Mouse (Mus musculus) right cerebral cortex, adult 18-20 months (tissue): ENCODE results near the gene Bbof1.

Experiments used
- DNase-seq: peaks from one replicate; pipeline ENCODE4 v3.0.0; 2022; ENCODE audit warnings: mixed read lengths

Gene Bbof1

DNA sequence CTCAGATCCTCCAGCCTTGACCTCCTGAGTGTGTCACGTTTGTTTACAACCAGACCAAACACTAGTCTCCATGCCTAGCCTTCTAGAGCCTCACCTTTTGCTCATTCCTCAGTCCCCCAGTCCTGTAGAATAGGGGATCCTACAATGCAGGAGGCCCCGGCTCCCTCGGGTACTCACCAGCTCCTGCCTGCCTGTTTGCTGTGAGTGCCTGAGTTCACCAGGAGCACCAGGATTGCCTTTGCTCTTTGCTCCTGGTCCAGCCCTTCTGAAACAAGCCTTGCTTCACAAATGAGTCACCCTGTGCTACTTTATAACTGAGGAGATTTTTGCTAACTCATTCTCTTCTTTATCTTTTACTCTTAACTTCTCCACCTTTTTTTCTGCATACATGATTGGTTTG, 8.2 kb upstream of the Bbof1 start:
- no peak for DNase-seq

DNA sequence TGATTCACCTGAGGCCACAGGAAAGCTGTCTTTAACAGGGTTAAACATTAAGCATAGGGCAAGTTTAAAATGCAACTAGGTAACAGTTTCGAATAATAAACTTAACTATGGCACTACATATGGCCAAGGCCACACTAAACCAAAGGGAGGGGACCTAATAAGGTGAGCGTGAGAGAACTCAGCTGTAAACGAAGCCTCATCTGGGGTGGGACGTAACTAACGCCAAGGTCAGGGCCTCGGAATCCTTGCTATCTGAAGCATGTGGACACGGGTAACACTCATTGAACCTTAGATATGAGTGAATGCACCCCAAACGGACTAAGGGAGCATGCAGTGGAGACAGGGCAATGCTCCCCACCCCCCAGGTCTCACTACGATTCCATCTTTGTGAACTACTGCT, 5.9 kb upstream of the Bbof1 start:
- no peak for DNase-seq

DNA sequence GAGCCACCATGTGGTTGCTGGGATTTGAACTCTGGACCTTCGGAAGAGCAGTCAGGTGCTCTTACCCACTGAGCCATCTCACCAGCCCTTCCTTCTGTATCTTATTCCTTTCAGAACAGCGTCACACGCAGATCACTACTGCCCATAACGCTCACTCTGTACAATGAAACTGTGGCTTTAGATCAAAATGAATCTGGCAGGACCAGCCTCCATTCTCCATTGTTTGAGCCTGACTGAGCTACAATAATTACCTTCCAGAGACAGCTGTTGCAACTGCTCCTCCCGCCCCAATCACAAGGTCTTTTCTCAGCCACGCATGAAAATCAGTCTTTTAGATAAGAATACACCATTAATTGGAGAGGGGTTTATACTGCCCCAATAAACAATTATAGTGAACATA, 4.3 kb upstream of the Bbof1 start:
- DNase-seq: no peak

DNA sequence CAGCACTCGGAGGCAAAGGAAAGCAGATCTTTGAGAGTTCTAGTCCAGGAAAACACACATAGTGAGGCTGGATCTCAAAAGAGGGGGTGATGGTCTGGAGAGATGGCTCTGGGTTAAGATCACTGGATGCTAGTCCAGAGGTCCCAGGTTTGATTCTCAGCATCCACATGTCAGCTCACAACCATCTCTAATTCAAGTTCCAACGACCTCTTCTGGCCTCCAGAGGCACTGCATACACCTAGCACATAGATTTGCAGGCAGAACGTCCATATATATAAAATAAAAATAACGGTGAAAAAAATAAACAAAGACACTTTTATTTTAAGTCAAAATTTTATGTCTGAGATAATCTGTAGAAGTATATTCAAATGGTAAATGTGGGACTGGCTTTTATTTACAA, 1.6 kb upstream of the Bbof1 start:
- DNase-seq: no peak

DNA sequence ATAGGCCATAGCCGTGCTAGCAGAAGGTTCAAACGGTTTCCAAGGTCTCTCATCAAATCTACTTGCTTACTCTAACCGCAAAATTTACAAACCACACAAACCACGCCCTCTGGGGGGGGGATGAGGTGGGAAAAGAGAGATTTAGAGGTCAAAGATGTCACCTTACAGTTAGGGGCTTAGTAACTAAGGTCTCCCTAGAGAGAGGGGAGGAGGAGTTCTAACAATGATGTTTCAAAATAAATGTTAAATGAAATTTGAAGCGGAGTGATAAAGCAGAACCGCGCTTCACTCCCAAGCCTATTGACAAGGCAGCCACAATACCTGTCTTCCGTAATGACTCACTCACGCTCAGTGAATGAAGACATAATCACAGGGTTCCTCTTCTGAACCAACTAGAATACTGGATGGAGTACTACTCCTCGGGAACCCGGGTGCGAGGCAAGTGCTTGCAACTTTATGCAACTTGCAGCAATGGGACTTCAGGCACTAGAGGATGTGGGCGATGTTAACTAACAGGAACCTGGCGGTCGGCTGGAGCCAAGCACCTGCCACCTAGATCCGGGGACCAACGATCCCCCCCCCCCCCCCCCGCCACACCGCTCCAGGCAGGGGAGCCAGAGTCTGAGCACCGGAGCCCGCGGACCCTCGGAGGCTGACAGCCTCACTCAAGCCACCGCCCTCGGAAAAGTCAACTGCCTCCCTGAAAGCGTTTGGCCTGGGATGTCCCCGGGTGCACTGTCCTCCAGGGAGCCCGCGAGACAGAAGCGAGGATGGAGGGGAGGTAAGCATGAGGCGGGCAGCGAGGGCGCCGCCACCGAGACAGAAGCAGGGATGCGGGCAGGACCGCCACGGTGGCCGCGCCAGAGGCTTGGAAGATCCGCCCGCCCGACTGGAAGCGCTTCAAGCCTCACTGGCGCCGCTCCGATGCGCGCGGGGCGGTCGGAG, 725 bp upstream of the Bbof1 start:
- DNase-seq: peak; percentile 18

DNA sequence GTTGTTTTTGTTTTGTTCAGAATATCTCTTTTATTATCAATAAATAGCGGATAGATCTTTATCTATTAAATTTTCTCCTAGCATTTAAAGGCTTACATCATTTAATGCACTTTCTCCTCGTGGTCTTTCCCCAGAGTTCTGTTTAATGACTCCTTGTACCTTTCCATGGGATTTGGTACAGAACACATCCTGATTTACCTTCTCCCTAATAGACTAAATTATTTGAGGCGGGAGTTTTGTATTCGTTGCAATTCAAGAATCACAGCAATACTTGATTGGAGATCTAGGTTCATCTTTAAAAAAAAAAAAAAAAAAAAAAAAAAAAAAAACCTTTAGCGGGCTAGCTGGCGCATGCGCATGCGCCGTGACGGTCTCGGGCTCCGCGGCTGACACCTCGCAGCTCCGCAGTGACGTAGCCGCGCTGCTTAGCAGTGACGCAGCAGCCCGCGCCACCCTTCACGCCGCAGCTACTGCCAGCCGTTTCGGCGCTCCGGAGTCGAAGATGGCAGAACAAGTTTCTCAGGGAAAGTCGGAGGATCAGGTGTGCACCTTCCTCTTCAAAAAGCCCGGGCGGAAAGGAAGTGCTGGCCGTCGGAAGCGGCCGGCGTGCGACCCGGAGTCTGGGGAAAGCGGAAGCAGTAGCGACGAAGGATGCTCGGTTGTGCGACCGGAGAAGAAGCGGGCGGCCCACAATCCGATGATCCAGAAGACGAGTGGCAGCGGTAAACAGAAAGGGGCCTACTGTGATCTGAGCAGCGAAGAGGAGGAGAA, 8.1 kb downstream of the Bbof1 start, which contains the start of gene Rnf113a2:
Gene Rnf113a2 (plus strand): TSS at position 363 of the 771 bp plus-strand sequence.
- DNase-seq: peak; percentile 89

DNA sequence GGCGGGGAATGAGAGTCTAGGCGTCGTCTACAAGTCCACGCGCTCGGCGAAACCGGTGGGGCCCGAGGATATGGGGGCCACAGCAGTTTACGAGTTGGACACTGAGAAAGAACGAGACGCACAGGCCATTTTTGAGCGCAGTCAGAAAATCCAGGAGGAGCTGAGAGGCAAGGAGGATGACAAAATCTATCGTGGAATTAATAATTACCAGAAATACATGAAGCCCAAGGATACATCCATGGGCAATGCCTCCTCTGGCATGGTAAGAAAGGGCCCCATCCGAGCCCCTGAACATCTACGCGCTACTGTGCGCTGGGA, 8.7 kb downstream of the Bbof1 start:
- no peak for DNase-seq

DNA sequence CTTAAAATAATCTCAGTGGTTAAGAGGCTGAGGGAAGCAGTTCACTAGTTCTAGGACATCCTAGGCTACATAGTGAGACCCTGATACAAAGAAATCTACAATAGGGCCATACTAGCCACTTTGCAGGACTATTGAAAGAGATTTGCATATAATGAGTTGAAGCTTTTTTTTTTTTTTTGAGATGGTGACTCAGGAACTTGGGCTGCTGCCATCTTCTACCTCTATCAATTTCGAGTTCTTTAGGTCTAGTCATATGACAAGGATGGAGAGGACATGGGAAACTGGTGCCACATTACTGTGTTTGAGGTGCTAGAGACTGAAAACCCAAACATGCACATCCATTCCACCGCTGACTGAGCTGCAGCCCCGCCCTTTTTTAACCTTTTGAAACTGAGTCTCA, 15.1 kb downstream of the Bbof1 start:
- no peak for DNase-seq

DNA sequence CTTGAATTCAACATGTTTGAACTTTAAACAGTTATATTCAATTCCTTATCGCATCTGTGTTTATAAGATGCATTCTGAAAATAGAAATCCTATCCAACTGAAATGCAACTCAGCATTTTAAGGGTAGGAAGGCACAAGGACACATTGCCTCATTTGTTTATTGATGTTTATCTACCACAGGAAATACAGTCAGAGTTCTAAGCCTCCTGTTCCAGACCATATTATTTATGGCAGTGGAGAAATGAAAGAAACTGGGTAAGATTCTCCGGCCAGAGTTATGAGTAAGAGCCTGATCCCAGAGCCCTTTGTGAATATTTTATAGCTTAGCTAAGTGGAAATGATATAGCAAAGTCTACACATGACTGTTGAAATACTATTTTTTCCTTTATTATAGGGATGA, 21.0 kb downstream of the Bbof1 start:
- no peak for DNase-seq

DNA sequence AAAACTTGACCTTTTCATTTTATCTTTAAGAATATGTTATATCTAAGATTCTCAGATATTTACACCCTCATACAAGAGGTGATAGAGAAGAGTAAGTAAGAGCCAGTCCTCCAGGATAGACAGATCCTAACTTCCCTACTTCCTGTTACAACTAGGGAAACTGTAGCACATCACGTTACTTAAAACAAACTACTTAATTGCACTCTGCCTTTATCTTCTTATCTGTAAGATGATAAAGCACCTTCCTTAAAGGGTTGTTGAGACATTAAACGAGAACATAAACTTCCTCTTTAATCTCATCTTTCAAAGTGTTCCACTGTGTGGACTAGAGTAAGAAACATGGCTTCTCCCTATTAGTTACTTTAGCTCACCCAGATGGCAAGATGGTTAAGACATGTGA, 29.8 kb downstream of the Bbof1 start:
- DNase-seq: no peak

DNA sequence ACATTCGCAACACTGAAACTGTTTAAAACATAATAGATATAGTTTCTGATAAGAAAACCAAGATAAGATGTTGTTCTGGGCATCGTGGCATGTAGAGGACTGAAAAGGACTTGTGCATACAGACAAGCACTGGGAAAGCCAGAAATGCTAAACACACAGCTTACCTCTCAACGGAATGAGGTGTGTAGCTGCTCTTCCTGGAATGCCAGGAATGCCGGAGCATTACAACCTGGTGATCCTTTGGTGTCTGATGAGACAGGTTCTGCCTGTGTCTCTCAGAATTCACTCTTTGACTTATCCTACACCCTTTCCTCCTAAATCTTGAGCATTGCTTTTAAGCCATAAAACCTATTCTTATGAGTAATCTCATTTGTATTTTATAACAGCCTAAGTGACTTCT, 33.7 kb downstream of the Bbof1 start:
- no peak for DNase-seq

DNA sequence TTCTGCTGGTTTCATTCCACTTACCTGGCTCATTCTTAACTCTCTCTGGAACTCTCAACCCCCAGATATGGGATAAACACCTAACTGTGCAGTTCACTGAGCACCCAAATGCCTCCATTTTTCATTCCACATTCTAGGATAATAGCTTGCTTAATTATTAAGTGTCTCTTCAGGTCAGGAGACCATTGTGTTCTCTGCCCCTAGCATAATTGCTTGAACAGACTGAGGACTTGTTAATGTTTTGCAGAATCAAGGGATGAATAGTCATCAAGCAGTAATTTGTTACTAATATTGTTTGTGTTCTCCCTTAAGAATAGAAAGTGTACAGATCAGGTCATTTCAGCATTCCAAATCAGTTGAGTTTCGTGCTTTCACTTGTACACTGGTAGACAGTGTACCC, 38.5 kb downstream of the Bbof1 start:
- DNase-seq: no peak

DNA sequence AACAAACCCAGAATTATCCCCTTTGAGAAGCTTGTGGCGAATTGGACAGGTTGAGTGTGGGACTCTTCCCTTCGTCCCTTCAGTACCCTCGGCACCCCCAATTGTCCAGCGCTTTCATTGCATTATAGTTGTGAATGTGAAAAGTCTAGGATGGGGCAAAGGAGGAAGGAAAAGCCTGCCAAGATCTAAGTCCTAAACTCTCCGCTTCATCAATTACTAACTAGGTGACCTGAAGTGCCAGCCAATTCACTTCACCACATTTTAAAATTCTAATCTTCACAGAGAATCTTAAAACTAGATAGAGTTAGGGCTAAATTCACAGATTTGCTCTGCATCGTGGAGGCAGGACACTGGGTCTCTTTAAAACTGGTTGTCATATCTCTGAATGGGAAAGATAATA, 39.3 kb downstream of the Bbof1 start:
- no peak for DNase-seq

DNA sequence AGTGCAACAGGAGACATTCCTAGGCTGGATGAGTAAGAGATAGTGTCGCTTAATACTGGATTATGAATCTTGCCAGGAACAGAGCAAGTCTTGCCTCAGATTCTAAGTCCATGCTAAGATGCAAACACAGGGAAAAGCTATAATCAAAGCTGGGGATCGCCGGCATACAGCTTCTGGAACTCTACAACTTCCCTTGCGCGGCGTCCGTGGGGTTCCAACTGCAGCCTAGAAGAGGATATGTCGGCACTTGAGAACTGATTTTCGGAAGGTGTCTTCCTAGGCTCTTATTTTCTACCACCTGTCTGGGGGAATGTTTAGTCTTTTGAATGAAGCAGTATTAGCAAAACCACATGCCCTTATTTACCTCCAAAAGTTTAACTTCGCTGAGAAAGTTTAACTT, 41.0 kb downstream of the Bbof1 start:
- no peak for DNase-seq

DNA sequence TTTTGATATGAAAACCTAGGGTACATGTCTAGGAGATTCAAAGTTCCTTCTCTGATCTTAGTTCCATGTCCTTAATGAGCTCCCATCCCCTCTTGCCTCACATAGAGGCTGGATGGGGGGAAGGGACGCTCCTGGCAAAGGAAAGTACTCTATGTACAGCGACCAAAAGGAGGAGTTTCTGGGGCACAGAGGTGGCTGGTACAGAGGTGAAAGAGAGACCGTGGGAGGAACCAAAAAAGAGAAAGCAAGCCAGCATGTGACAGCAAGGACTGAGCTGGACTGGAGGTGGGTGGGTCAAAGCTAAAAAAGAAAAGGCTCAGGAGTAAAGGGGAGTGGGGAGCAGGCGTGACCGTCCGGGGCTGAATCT, 41.5 kb downstream of the Bbof1 start:
- peak; percentile 37 for DNase-seq

DNA sequence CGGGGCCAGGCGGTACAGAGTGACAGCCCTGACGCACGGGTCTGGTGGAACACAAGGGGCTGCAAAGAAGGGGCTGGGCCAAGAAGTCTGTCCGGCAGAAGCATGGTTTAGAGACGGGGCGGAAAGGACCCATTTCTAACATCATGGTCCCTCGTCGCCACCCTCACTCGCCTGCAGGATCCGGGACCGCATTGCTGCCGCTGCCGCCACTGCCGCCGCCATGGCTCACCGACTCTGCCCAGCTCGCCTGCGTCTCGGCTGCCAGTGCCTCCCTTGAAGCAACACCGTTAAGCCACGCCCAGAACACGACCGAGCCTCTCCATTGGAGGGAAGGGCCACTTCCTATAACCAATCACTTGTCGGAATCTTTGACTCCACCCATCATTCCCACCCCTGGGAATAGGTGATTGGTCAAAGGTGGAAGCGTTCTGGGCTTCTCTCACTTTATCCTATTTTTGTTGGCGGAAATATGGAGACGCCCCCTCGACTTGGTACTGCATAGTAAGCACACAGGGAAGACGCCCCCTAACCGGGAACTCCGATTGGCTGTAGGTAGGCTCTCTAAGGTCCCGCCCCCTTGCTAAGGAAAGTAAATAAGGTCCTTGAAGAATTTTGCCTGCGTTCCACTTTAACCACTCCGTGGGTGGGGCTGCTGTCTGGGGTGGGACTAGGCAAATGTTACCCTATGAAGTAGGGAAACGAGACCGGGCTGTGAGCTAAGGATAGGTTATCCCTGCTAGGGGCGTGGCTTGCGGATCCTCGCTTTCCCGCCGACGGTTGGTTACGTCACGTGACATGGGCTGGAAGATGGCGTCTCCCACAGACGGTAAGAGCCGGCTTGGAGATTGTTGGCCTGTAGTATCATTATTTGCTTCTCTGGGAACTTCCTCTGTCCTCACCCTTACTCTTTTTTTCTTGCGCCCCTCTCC, 42.1 kb downstream of the Bbof1 start, which contains the start of the genes Aldh6a1 and Lin52:
Gene Aldh6a1 (minus strand): TSS at position 287 of the 929 bp plus-strand sequence.
Gene Lin52 (plus strand): TSS at position 705 of the 929 bp plus-strand sequence.
- DNase-seq: peak; percentile 99

DNA sequence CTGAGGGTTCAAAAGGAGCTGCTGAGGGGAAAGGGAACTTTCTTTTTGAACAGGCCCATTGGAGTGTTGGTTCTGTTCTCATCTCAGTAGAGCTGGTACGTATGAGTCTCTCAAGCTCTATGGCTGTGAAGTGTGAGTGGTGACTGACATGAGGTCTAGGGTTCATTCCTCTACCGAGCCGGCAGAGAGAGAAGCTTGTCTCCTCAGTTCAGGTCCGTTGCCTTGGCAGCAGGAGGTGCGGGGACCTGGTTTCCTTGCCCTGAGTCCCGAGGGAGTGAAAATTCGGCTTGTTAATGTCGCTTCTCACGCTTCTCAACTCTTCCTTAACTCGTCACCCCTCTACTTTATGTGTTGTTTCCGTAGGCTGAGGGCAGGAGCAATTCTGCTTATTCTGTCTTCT, 42.9 kb downstream of the Bbof1 start:
- DNase-seq: peak; percentile 5

DNA sequence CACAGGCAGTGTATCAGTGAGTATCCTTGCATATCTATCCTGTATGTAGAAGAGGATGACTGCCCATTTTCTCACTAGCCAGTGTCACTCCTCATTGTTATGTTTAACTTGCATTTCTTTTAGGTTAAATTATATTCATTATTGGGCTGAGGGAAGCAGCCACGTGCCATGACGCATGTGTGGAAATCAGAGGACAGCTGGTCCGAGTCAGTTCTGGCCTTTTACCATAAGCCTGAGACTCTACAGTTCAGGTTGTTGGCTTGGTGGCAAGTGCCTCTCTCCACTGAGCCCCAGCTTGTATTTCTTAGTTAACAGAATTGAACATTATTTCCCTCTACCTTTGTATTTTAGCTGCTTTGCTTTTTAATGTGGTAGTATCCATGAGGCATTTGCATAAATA, 48.0 kb downstream of the Bbof1 start:
- no peak for DNase-seq

DNA sequence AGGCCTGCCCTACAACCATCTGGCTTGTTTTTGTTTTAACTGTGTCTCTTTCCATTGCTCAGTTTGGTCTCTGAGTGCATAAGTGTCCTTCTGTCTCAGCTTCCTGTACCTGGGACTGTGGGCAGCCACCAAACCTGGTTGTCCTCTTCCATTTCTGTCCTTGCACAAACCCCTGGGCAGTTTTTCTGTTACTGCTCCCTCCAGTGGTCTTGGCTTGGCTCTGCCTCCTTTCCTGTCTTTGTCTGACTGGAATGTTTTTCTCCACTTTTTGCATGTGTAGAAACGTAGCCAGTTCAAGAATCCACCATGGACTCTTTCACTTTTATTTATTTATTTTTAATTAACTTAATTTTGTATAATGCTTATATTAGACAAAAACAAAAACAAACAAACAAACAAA, 51.0 kb downstream of the Bbof1 start:
- no peak for DNase-seq

DNA sequence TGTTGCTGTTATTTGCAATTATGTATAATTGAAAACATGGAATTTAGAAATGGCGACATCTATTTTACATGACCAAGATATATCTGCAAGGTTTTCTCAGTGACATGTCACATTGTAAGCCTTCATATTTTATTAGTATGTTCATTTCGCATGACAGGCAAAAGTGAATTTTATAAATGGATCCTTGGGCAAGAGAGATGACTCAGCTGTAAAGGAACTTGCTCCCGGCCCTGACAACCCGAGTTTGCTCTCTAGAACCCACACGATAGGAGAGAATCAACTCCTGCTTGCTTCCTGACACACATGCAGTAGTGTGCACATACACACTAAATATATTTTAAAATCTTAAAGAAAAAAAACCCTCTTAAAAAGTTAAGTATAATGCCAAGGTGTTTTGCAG, 52.5 kb downstream of the Bbof1 start:
- no peak for DNase-seq

DNA sequence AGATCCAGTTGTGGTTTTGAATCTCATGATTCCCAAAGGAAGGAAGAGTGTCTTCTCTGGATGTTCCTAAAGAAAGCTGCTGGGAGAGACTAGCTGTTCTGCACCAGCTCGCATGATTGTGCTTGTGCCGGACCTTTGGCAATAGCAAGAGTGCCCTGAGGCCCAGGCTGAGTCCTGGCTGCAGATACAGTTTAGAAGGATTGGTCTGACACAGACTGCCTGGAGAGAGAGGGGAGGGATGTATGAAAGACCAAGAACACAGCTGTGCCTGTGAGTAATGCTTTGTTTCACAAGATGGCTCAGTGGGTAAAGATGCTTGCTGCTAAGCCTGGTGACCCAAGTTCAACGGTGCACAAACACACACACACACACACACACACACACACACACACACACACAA, 54.0 kb downstream of the Bbof1 start:
- no peak for DNase-seq

DNA sequence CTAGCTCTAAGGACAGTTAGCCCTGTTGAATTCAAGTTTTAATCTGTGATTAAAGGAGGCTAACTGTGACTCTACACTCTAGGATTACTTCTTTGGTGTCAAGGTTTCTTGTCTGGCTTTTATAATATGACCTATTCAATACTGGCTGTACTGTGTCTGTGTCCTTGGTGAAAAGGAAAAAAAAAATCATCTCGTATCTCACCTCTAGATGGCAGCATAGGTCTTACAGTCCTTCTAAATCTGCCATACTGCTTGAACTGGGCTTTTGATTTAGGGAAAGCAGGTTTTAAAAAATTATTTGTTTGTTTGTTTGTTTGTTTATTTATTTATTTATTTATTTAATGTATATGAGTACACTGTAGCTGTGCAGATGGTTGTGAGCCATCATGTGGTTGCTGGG, 59.8 kb downstream of the Bbof1 start:
- peak; percentile 13 for DNase-seq

DNA sequence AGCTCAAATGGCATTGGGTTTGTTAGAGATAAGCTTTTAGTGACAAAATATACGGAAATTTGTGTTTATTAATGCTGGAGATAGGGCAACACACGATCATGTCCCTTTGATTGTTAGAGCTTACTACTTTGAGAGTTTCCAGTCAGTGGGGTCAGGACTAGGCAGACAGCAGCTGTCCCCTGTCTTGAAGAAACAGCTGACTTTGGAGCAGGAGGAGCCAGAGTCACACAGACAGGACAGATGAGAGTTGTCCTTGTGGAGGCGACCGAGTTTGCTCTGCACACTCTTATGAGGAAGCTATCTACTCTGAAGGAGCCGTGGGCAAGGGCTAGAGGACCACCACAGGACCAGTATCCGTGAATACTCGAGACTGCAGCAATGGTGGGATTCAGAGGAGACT, 70.1 kb downstream of the Bbof1 start:
- no peak for DNase-seq
